Mouse (Mus musculus): Measurements from ENCODE around the gene Cd24a.

GRCm38 (mm10) chr10:43604687-43605250 is 26.7 kb downstream of the Cd24a start:
- TF ChIP-seq E2F4 (IDR thresholded peaks at IDR 0.05; ENCODE audit: insufficient read depth) (no peak), USF1 (IDR thresholded peaks at IDR 0.05; ENCODE audit: low read depth) (no peak), CEBPB (IDR thresholded peaks at IDR 0.05; ENCODE audit: insufficient read depth, poor library complexity, severe bottlenecking) (no peak), POLR2A (IDR thresholded peaks at IDR 0.05; ENCODE audit: insufficient read length, low read depth) (no peak), POLR2AphosphoS2 (IDR thresholded peaks at IDR 0.05; ENCODE audit: insufficient read length, low read depth) (no peak), REST (IDR thresholded peaks at IDR 0.05; ENCODE audit: insufficient read depth, insufficient read length) (no peak), MAX (IDR thresholded peaks at IDR 0.05; ENCODE audit: low read depth) (no peak), TCF12 (IDR thresholded peaks at IDR 0.05; ENCODE audit: insufficient read depth, poor library complexity, severe bottlenecking) (no peak), SRF (IDR thresholded peaks at IDR 0.05; ENCODE audit: control insufficient read depth, insufficient read length, low read depth) (no peak), MYOG (IDR thresholded peaks at IDR 0.05; ENCODE audit: control insufficient read depth in 1 of 3, insufficient read depth in 1 of 3, insufficient read length in 2 of 3, low read depth in 2 of 3) (no peak)

Measured in myocyte (in vitro differentiated cells).